Mouse (Mus musculus) gastrocnemius, adult 8-10 months (tissue): ENCODE data around the gene Abcg3. TPM values are rescaled to one million over a fixed set of nuclear protein-coding genes. Genes with fewer than 3 reads are reported as not detected.
"Not testable (repeated sequence)": the region's sequence is repeated elsewhere in the genome, so short reads cannot be mapped to it uniquely, and the experiment has no call there.

Experiments
- DNase-seq, 2 experiments: peaks; one replicate each; pipeline ENCODE4 v3.0.0; 2022; ENCODE audit warnings: low spot score in 2 of 2
- total RNA-seq, 4 experiments: library from RNA; stranded (reverse); gene quantifications; 2 replicates each; pipeline ENCODE4 v1.2.4; 2022

Abcg3 gene
- under 1 TPM in 3 of 4 experiments, not detected in 1; 0.10 to 0.19 (median 0.11) TPM for total RNA-seq

GRCm38 (mm10) chr5:104982535-104982934, at the start of gene Abcg3:
TSS of gene Abcg3 (minus strand) at chr5:104982718.
- DNase-seq: no peak

GRCm38 (mm10) chr5:105012551-105012950, 30.0 kb upstream of the Abcg3 start:
- no peak for DNase-seq

- DNase-seq: no peak
These were observed 29.1 kb upstream of the Abcg3 start for GRCm38 (mm10) chr5:105011570-105011969.

- DNase-seq: no peak
These were observed 27.9 kb upstream of the Abcg3 start for GRCm38 (mm10) chr5:105010376-105010775.

GRCm38 (mm10) chr5:104989411-104989810, 6.9 kb upstream of the Abcg3 start:
- no peak for DNase-seq

- no peak for DNase-seq
These were observed 5.5 kb upstream of the Abcg3 start for GRCm38 (mm10) chr5:104988000-104988399.

GRCm38 (mm10) chr5:104986706-104987105, 4.2 kb upstream of the Abcg3 start:
- no peak for DNase-seq

- no peak for DNase-seq
These were observed 3.4 kb downstream of the Abcg3 start for GRCm38 (mm10) chr5:104979040-104979513.

- DNase-seq: no peak
These were observed 24.3 kb downstream of the Abcg3 start for GRCm38 (mm10) chr5:104958141-104958793.

- no peak for DNase-seq
These were observed 27.3 kb downstream of the Abcg3 start for GRCm38 (mm10) chr5:104955208-104955607.

- DNase-seq: no peak
These were observed 35.6 kb downstream of the Abcg3 start for GRCm38 (mm10) chr5:104946951-104947350.

- DNase-seq: no peak
These were observed 48.4 kb downstream of the Abcg3 start for GRCm38 (mm10) chr5:104934148-104934547.

- DNase-seq: not testable (repeated sequence)
These were observed 76.0 kb downstream of the Abcg3 start for GRCm38 (mm10) chr5:104906556-104906955.

Other genes starting within 250 kb of the Abcg3 start
- gene Zfp951, start 122.6 kb downstream of the Abcg3 start, total RNA-seq: 1 to 10 TPM in 2 of 4 experiments, under 1 TPM in 2; 0.53 to 1.4 (median 1.0) TPM
- gene Gbp9, start 156.8 kb upstream of the Abcg3 start, total RNA-seq: 1 to 10 TPM; 1.3 to 3.4 (median 1.5) TPM
- under 1 TPM in 1 of 4 experiments, not detected in 3; 0.24 TPM for gene Gbp8, start 156.8 kb upstream of the Abcg3 start, total RNA-seq
- 1 to 10 TPM; 1.4 to 1.8 (median 1.6) TPM for gene Gbp4, start 156.9 kb upstream of the Abcg3 start, total RNA-seq